Mouse (Mus musculus) limb, embryonic 14.5 days (tissue): ENCODE results near the gene Efhc1. TPM values are rescaled to one million over a fixed set of nuclear protein-coding genes. Genes with fewer than 3 reads are reported as not detected.
"Not testable (repeated sequence)": the region's sequence is repeated elsewhere in the genome, so short reads cannot be mapped to it uniquely, and the experiment has no call there.

ENCODE experiments used
- ATAC-seq: fragments of 200-750 bp; cut with Nextera tagmentation; 2 replicates; pipeline ENCODE4 v1.8.0; 2017; ENCODE audit warnings: low read depth, moderate number of reproducible peaks, moderate TSS enrichment; ENCODE audit not compliant: low FRiP score
- DNase-seq: peaks from one replicate; pipeline ENCODE4 v3.0.0-alpha.2; 2015; ENCODE audit warnings: low spot score
- H3K27ac ChIP-seq: fragments of 300-500 bp; sonication (generic); replicated peaks from 2 replicates; pipeline ENCODE4 v1.5.1; 2014; ENCODE audit warnings: low read depth, mild to moderate bottlenecking, low read length, moderate library complexity, mixed read lengths
- H3K27me3 ChIP-seq: fragments of 300-500 bp; sonication (generic); 2 replicates; pipeline ENCODE4 v1.6.1; 2014; ENCODE audit warnings: low read length, mixed read lengths; ENCODE audit not compliant: control insufficient read depth, insufficient read depth
- H3K36me3 ChIP-seq: fragments of 300-500 bp; sonication (generic); 2 replicates; pipeline ENCODE4 v1.6.1; 2014; ENCODE audit warnings: mild to moderate bottlenecking, low read length, moderate library complexity, mixed read lengths; ENCODE audit not compliant: control insufficient read depth, insufficient read depth
- H3K4me1 ChIP-seq: fragments of 300-500 bp; sonication (generic); 2 replicates; pipeline ENCODE4 v1.6.1; 2014; ENCODE audit warnings: antibody characterized with exemption, low read length, mixed read lengths; ENCODE audit not compliant: control insufficient read depth, insufficient read depth
- H3K4me2 ChIP-seq: fragments of 300-500 bp; sonication (generic); replicated peaks from 2 replicates; pipeline ENCODE4 v1.6.1; 2014; ENCODE audit warnings: low read depth, mild to moderate bottlenecking, low read length, moderate library complexity; ENCODE audit not compliant: severe bottlenecking
- H3K4me3 ChIP-seq: fragments of 300-500 bp; sonication (generic); replicated peaks from 2 replicates; pipeline ENCODE4 v1.5.1; 2014; ENCODE audit warnings: low read length
- H3K9ac ChIP-seq: fragments of 300-500 bp; sonication (generic); 2 replicates; pipeline ENCODE4 v1.6.1; 2014; ENCODE audit warnings: mild to moderate bottlenecking, low read depth, low read length, moderate library complexity; ENCODE audit not compliant: severe bottlenecking
- H3K9me3 ChIP-seq: fragments of 300-500 bp; sonication (generic); 2 replicates; pipeline ENCODE4 v1.6.1; 2016; ENCODE audit warnings: low read length; ENCODE audit not compliant: control insufficient read depth
- POLR2A ChIP-seq: fragments of 200-500 bp; IDR thresholded peaks from 2 replicates; pipeline ENCODE4 v1.8.0; 2012; ENCODE audit warnings: inconsistent platforms, mild to moderate bottlenecking, moderate library complexity, borderline replicate concordance; ENCODE audit not compliant: insufficient read depth, insufficient read length; ENCODE audit errors: extremely low read depth
- WGBS: fragments of 180-500 bp; shearing (Covaris S2); extraction: QIAGEN DNeasy Blood & Tissue Kit; methylation state at CpG from one replicate; pipeline ENCODE4 v1.1.7; 2014; 5-methylcytosine and 5-hydroxymethylcytosine counted together
- polyA plus RNA-seq, 2 experiments: library from polyadenylated mRNA; depleted of rRNA in 1 of 2; stranded (reverse) in 1 of 2; unstranded in 1 of 2; fragments of >200 nt; fragmentation: Nextera tagmentation in 1 of 2; extraction: Ambion mirVana in 1 of 2; gene quantifications; 2 replicates each; pipeline versions ENCODE4 v1.2.1 to v1.2.3; 2012 to 2014

Efhc1 gene
- polyA plus RNA-seq, 2 experiments: 2.7 to 3.1 TPM

DNA sequence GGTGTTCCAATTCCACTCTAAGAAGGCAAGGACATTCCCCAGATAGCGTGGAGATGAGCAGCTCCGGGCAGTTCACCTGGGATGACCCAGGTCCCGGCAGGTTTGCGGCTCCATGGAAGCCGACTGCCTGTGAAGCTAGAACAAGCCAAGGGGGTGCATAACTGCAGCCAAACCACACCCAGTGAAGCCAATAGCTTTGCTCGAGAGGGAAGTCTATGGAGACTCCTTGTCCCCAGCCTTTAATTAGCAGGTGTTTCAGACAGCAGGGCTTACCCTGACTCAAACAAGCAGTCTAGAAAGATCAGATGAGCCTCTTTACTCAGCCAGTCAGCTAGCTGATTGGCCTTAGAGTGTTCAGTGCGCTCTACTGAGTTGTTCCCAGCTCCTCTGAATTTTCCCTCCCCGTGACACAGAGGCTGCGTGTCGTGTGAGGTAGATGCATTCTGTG is 30.3 kb upstream of the Efhc1 start:
- H3K27ac ChIP-seq: no peak overlapping the region
- H3K4me3 ChIP-seq: no peak overlapping the region
- ATAC-seq (no peak), DNase-seq (no peak)
- no peak overlapping the region for H3K4me2 ChIP-seq
- H3K27me3 ChIP-seq: no peaks in the 10 kb centered on the region
- TF ChIP-seq POLR2A: no peak
- H3K9me3 ChIP-seq: no peaks in the 10 kb centered on the region
- H3K4me1 ChIP-seq: peaks cover 8% of the 10 kb centered on the region; the same call in 1 of the 2 replicates
- WGBS: 69% methylated on average over 10 of the region's 10 CpGs
- H3K36me3 ChIP-seq: no peaks in the 10 kb centered on the region
- no peak overlapping the region for H3K9ac ChIP-seq

- 50% methylated on average over 11 of the region's 11 CpGs for WGBS
- H3K4me2 ChIP-seq: no peak overlapping the region
- peak; percentile 48 for DNase-seq
Measured at GRCm38 (mm10) chr1:20922612-20923399, 28.6 kb upstream of the Efhc1 start.

DNA sequence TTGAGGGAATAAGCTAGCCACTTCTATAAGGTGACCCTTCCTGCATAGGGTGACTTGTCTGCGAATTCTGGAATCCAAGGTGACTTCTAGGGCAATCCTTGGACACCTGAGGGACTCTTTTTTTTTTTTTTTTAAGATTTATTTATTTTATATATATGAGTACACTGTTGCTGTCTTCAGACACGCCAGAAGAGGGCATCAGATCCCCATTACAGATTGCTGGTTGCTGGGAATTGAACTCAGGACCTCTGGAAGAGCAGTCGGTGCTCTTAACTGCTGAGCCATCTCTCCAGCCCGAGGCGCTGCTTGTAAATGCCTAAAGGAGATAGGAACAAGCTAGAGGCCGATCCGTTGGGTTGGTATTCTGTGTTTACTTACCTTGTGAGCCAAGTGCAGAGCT is 26.1 kb upstream of the Efhc1 start:
- H3K27me3 ChIP-seq, H3K27ac ChIP-seq, DNase-seq, H3K4me1 ChIP-seq, H3K4me3 ChIP-seq, H3K4me2 ChIP-seq, H3K36me3 ChIP-seq, ATAC-seq, H3K9me3 ChIP-seq, H3K9ac ChIP-seq: not testable (repeated sequence)
- WGBS: 83% methylated on average over 7 of the region's 7 CpGs

More at GRCm38 (mm10) chr1:20922612-20923399, 28.6 kb upstream of the Efhc1 start:
- Histone ChIP-seq H3K4me1 (peaks cover 8% of the 10 kb centered on the region; the same call in 1 of the 2 replicates), H3K27ac (no peak overlapping the region), H3K27me3 (no peaks in the 10 kb centered on the region), H3K36me3 (no peaks in the 10 kb centered on the region), H3K9ac (no peak overlapping the region), H3K4me3 (no peak overlapping the region), H3K9me3 (no peaks in the 10 kb centered on the region)
- no peak for ATAC-seq
- no peak for TF ChIP-seq POLR2A

GRCm38 (mm10) chr1:20925926-20926325 is 25.5 kb upstream of the Efhc1 start:
- Histone ChIP-seq H3K27me3 (no peaks in the 10 kb centered on the region), H3K36me3 (no peaks in the 10 kb centered on the region), H3K4me3 (no peak overlapping the region), H3K4me2 (no peak overlapping the region), H3K9ac (no peak overlapping the region), H3K4me1 (peaks cover 8% of the 10 kb centered on the region; the same call in 1 of the 2 replicates), H3K9me3 (no peaks in the 10 kb centered on the region), H3K27ac (no peak overlapping the region)
- TF ChIP-seq POLR2A: no peak
- WGBS: 92% methylated on average over 4 of the region's 4 CpGs
- DNase-seq (no peak), ATAC-seq (no peak)

DNA sequence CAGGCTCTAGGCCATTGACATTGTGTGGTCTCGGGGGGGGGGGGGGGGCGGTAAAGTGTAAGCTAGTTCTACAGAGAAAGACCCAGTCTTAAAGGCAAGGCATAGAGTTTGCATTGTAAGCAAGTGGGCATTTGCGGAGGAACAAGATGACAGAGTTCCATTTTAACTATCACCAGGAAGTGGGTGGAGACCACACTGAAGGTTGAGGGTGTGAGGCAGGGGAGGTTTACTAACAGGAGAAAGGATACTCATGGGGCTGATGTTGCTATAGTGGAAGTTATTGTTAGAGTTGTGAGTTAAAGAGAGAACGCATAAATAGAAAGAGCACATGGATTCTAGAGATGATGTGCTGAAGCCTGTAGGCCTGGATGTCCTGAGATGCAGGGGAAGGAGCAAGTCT is 25.1 kb upstream of the Efhc1 start:
- WGBS: 80% methylated on average over 3 of the region's 4 CpGs
- H3K4me1 ChIP-seq: peaks cover 8% of the 10 kb centered on the region; the same call in 1 of the 2 replicates
- H3K27ac ChIP-seq: no peak overlapping the region

More for the DNA sequence above, 25.1 kb upstream of the Efhc1 start:
- Histone ChIP-seq H3K4me3 (no peak overlapping the region), H3K4me2 (no peak overlapping the region), H3K27me3 (no peaks in the 10 kb centered on the region), H3K9me3 (no peaks in the 10 kb centered on the region), H3K36me3 (no peaks in the 10 kb centered on the region), H3K9ac (no peak overlapping the region)
- DNase-seq (no peak), ATAC-seq (no peak)
- no peak for TF ChIP-seq POLR2A
